Mouse (Mus musculus) c-Kit-positive CD71-positive TER-119-positive erythroid progenitor cells, embryonic 14.5 days (primary cell): ENCODE data around the gene Spsb2.

ENCODE experiments used
- DNase-seq: peaks from one replicate; pipeline ENCODE4 v3.0.0-alpha.2; 2013; ENCODE audit warnings: low spot score

The Spsb2 gene

GRCm38 (mm10) chr6:124857840-124858530 is 49.5 kb downstream of the Spsb2 start:
- no peak for DNase-seq

- DNase-seq = no peak
These were observed 50.3 kb downstream of the Spsb2 start for GRCm38 (mm10) chr6:124858561-124859318.

DNA sequence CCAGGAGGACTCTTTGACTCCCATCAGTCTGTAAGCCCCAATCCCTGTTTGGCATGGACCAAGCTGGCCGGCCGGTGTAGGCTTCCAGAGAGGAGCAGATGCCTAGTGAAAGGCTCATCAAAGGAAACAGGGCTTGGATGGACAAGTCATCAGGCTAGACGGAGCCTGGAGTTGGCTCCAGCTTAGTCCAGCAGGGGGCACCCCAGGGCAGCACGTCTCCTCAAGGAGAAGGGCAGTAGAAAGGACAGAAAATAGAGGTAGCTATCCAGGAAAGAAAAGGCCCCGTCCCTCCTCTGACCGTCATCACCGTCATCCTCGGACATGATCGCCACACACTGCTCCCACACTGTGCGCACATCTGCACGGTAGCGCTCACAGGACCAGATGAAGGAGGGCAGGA is 51.3 kb downstream of the Spsb2 start:
- peak; percentile 56 for DNase-seq
